Mouse (Mus musculus): ENCODE measurements at regions not wholly inside any gene's neighbourhood (a gene's known extent, or its start where the extent isn't known, plus 50 kb on each side); places are given as distances from the start of the nearest gene placed in this dataset.
"Not testable (repeated sequence)": the region's sequence is repeated elsewhere in the genome, so short reads cannot be mapped to it uniquely, and the experiment has no call there.

- DNase-seq, result no peak
Observed at GRCm38 (mm10) chr7:60293556-60293955, 153.5 kb upstream of the Snrpn start.

- DNase-seq, result peak; percentile 11
Observed at GRCm38 (mm10) chr7:60244187-60244866, 104.3 kb upstream of the Snrpn start.

GRCm38 (mm10) chr7:60243746-60244145, 103.7 kb upstream of the Snrpn start:
- DNase-seq, result peak; percentile 51

- DNase-seq, result peak; percentile 15
Observed at GRCm38 (mm10) chr7:60238595-60239195, 98.7 kb upstream of the Snrpn start.

- not testable (repeated sequence) for DNase-seq
Observed at GRCm38 (mm10) chr7:60216358-60217273, 76.6 kb upstream of the Snrpn start.

Measured in cerebellum, adult 8-10 months (tissue).